Comparison of ENCODE assay signal across 15 mouse cellular contexts in the genomic region with DNA sequence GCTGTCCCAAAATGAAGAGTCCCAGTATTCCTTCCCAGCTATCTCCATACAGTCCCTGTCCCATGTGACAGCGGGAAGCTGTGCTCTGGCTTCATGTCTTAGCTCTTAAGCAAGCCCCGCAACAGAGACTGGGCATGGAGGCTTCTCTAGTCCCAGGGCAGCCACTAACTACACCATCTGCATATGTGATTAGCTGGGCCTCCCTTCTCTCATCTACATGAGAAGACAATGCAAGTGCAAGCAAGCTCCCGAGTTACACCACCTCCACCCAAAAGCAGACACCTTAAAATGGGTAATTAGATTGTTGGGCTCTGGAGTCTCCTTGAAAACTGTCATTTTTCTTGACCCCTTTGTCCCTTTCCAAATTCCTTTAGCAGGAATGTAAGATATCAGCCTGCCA. TPM values are rescaled to one million over a fixed set of nuclear protein-coding genes. Genes with fewer than 3 reads are reported as not detected.
A peak's percentile ranks its signal among the peaks of the same experiment; 100 is the strongest.
DNase-seq lines count a peak whose midpoint lies in the region; ATAC-seq lines count a peak whose summit lies in the region.
"Had no signal": no experiment of that assay in that cellular context is flagged by ENCODE, and none has a peak within 500 bp of the region (broad histone marks: within the 10 kb centered on the region; RNA-seq: fewer than 3 reads in every experiment).

No protein-coding gene starts in this region.

- H3K27ac ChIP-seq in heart, embryonic 11.5 days (ENCODE audit: low read depth, low read length): no peak overlapping the region
- H3K27ac ChIP-seq in forebrain, embryonic 16.5 days (ENCODE audit: low read length): no peak overlapping the region
- H3K27ac ChIP-seq in midbrain, embryonic 14.5 days (replicated peaks; ENCODE audit: low read depth, low read length): no peak overlapping the region
- H3K27ac ChIP-seq: gastrocnemius, adult 2 months; stomach, postnatal 0 days had no signal

- WGBS in heart, embryonic 11.5 days (ENCODE audit: insufficient replicate concordance): 63% methylated on average over 3 of the region's 3 CpGs
- 30% methylated on average over 3 of the region's 3 CpGs for whole genome bisulfite sequencing in forebrain, embryonic 16.5 days
- WGBS in midbrain, embryonic 14.5 days: 42% methylated on average over 3 of the region's 3 CpGs

- no peak overlapping the region for H3K9ac ChIP-seq in heart, embryonic 11.5 days (ENCODE audit: low read depth, low read length)
- no peak overlapping the region for H3K9ac ChIP-seq in forebrain, embryonic 16.5 days (replicated peaks; ENCODE audit: low read depth, low read length)
- H3K9ac ChIP-seq in midbrain, embryonic 14.5 days (replicated peaks; ENCODE audit: low read length): no peak overlapping the region; the same call in 1 of the 2 replicates

- peak overlapping the region; percentile 78 for H3K4me2 ChIP-seq in heart, embryonic 11.5 days
- 0 out of 2 replicates have a peak overlapping the region, but pooled peaks have one; percentile 53 for H3K4me2 ChIP-seq in forebrain, embryonic 16.5 days (ENCODE audit: low read length)
- H3K4me2 ChIP-seq in midbrain, embryonic 14.5 days (ENCODE audit: low read length): peak overlapping the region; percentile 75

- no peak overlapping the region for H3K4me3 ChIP-seq in heart, embryonic 11.5 days (ENCODE audit: low read depth, low read length)
- no peak overlapping the region for H3K4me3 ChIP-seq in forebrain, embryonic 16.5 days (replicated peaks; ENCODE audit: low read length)
- H3K4me3 ChIP-seq in midbrain, embryonic 14.5 days (replicated peaks; ENCODE audit: low read depth, low read length): peak overlapping the region; percentile 95; the same call in 1 of the 2 replicates
- H3K4me3 ChIP-seq: gastrocnemius, adult 2 months had no signal

- no peaks in the 10 kb centered on the region for H3K27me3 ChIP-seq in heart, embryonic 11.5 days (ENCODE audit: control insufficient read depth, insufficient read depth, low read length)
- H3K27me3 ChIP-seq in forebrain, embryonic 16.5 days (replicated peaks; ENCODE audit: control insufficient read depth, insufficient read depth, low read length): no peaks in the 10 kb centered on the region
- H3K27me3 ChIP-seq in midbrain, embryonic 14.5 days (ENCODE audit: control insufficient read depth, insufficient read depth, low read length): no peaks in the 10 kb centered on the region

- DNase-seq in heart, adult 9 months (ENCODE audit: low spot score in 2 of 2): no peak
- peak; percentile 82 for DNase-seq in ES-CJ7 (ENCODE audit: low read depth, low spot score)
- DNase-seq in midbrain, embryonic 14.5 days: no peak
- DNase-seq in embryo, embryonic 9.5 days (ENCODE audit: extremely low spot score): no peak
- DNase-seq in cerebellum, adult 9-11 months: no peak
- DNase-seq: B cell, adult 2 months; embryo, embryonic 11 days; gastrocnemius, adult 2 months; layer of hippocampus, adult 9-11 months; right cerebral cortex, adult 18-20 months had no signal

- H3K4me1 ChIP-seq in heart, embryonic 11.5 days (ENCODE audit: control insufficient read depth, insufficient read depth, low read length): peaks cover 29% of the 10 kb centered on the region
- H3K4me1 ChIP-seq in forebrain, embryonic 16.5 days (replicated peaks; ENCODE audit: control insufficient read depth, insufficient read depth, low read length): peaks cover 16% of the 10 kb centered on the region
- H3K4me1 ChIP-seq in midbrain, embryonic 14.5 days (ENCODE audit: control insufficient read depth, insufficient read depth, low read length): peaks cover 20% of the 10 kb centered on the region

- no peaks in the 10 kb centered on the region for H3K36me3 ChIP-seq in heart, embryonic 11.5 days (ENCODE audit: control insufficient read depth, insufficient read depth, low read length)
- H3K36me3 ChIP-seq in forebrain, embryonic 16.5 days (ENCODE audit: control insufficient read depth, insufficient read depth): no peaks in the 10 kb centered on the region
- H3K36me3 ChIP-seq in midbrain, embryonic 14.5 days (ENCODE audit: control insufficient read depth, insufficient read depth, low read length): no peaks in the 10 kb centered on the region

- no peaks in the 10 kb centered on the region for H3K9me3 ChIP-seq in heart, embryonic 11.5 days (replicated peaks; ENCODE audit: control insufficient read depth, low read length)
- H3K9me3 ChIP-seq in forebrain, embryonic 16.5 days (ENCODE audit: control insufficient read depth, low read length): no peaks in the 10 kb centered on the region
- H3K9me3 ChIP-seq in midbrain, embryonic 14.5 days (ENCODE audit: control insufficient read depth, low read length): no peaks in the 10 kb centered on the region

- ATAC-seq in heart, embryonic 11.5 days (replicated peaks; ENCODE audit: insufficient number of reproducible peaks, low FRiP score, low TSS enrichment): no peak
- no peak for ATAC-seq in forebrain, embryonic 16.5 days
- ATAC-seq in midbrain, embryonic 14.5 days (ENCODE audit: low FRiP score, low TSS enrichment): no peak
- ATAC-seq in frontal cortex, adult (ENCODE audit: low TSS enrichment): no peak
- ATAC-seq: intestine, embryonic 16.5 days had no signal

RNA-seq across cellular contexts. Expression of a gene that starts 3.0 kb away (rescaled TPM):
- 66.6 and 71.2 TPM in 2 replicates for polyA plus RNA-seq in heart, embryonic 11.5 days (2014; fragmentation: Nextera tagmentation; extraction: Ambion mirVana)
- 62.7 and 70.3 TPM in 2 replicates for polyA plus RNA-seq in forebrain, embryonic 16.5 days (2015; fragmentation: Nextera tagmentation; extraction: Ambion mirVana)
- polyA plus RNA-seq in midbrain, embryonic 14.5 days (2014; fragmentation: Nextera tagmentation; extraction: Ambion mirVana): 51.1 and 54.1 TPM in 2 replicates

RNA-seq across cellular contexts. Expression of a gene that starts 26.1 kb away (rescaled TPM):
- 96.1 and 98.9 TPM in 2 replicates for polyA plus RNA-seq in heart, embryonic 11.5 days (2014; fragmentation: Nextera tagmentation; extraction: Ambion mirVana)
- 74.3 and 79.7 TPM in 2 replicates for polyA plus RNA-seq in forebrain, embryonic 16.5 days (2015; fragmentation: Nextera tagmentation; extraction: Ambion mirVana)
- polyA plus RNA-seq in midbrain, embryonic 14.5 days (2014; fragmentation: Nextera tagmentation; extraction: Ambion mirVana): 65.4 and 69.0 TPM in 2 replicates
